Mouse (Mus musculus) lung, postnatal 0 days (tissue): ENCODE data around the gene Paf1.

Experiments used
- CTCF ChIP-seq: IDR thresholded peaks from 2 replicates; pipeline ENCODE4 v1.5.1; 2016; ENCODE audit warnings: antibody characterized with exemption, mild to moderate bottlenecking
- EP300 ChIP-seq: IDR thresholded peaks from 2 replicates; pipeline ENCODE4 v1.6.1; 2016; ENCODE audit warnings: antibody characterized with exemption, mild to moderate bottlenecking, control low read depth

DNA sequence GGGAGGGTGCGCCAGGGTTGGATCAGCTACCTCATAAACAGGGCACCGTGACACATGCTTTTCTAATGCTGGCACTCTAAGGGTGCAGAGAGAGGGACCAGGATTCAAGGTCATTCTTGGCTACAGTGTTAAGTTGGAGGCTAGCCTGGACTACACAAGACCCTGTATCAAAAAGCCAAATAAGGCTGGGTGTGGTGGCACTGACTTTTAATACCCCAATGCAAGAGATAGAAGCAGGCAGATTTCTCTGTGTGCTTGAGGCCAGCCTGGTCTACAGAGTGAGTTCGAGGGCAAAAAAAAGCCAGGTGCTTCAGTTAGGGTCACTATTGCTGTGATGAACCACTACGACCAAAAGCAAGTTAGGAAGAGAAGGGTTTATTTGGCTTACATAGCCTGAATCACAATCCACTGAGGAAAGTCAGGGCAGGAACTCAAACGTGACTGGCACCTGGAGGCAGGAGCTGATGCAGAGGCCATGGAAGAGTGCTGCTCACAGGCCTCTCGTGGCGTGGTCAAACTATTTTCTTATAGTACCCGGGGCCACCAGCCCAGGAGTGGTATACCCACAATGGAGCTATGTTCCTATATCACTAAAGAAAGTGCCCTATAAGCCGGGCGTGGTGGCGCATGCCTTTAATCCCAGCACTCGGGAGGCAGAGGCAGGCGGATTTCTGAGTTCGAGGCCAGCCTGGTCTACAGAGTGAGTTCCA, 49.2 kb downstream of the Paf1 start:
- no peak for TF ChIP-seq CTCF
- TF ChIP-seq EP300, result no peak
